29 mouse cellular contexts compared by ENCODE assay signal in genomic region chr12:98444860-98445259, GRCm38 (mm10).
"Had no signal": no experiment of that assay in that cellular context is flagged by ENCODE, and none has a peak within 500 bp of the region (broad histone marks: within the 10 kb centered on the region; RNA-seq: fewer than 3 reads in every experiment).

No protein-coding gene starts in this region.

- H3K36me3 ChIP-seq: heart, embryonic 13.5 days; heart, embryonic 15.5 days; hindbrain, embryonic 15.5 days; kidney, embryonic 15.5 days; limb, embryonic 10.5 days; limb, embryonic 12.5 days; liver, embryonic 12.5 days had no signal

- H3K4me2 ChIP-seq: heart, embryonic 11.5 days; heart, embryonic 13.5 days; heart, embryonic 15.5 days; hindbrain, embryonic 13.5 days; hindbrain, embryonic 15.5 days; kidney, embryonic 15.5 days; limb, embryonic 12.5 days; liver, embryonic 12.5 days had no signal

- ATAC-seq: hindbrain, postnatal 0 days; intestine, embryonic 16.5 days; liver, embryonic 12.5 days had no signal

- H3K9ac ChIP-seq: heart, embryonic 13.5 days; heart, embryonic 15.5 days; hindbrain, embryonic 13.5 days; hindbrain, embryonic 15.5 days; kidney, embryonic 15.5 days; limb, embryonic 12.5 days; liver, embryonic 12.5 days; liver, embryonic 14.5 days had no signal

- H3K9me3 ChIP-seq: heart, embryonic 13.5 days; heart, embryonic 15.5 days; hindbrain, embryonic 13.5 days; hindbrain, embryonic 15.5 days; kidney, embryonic 15.5 days; limb, embryonic 10.5 days; limb, embryonic 12.5 days; liver, embryonic 12.5 days had no signal

- H3K4me1 ChIP-seq: heart, embryonic 13.5 days; heart, embryonic 15.5 days; hindbrain, embryonic 13.5 days; hindbrain, embryonic 15.5 days; kidney, embryonic 15.5 days; limb, embryonic 10.5 days; limb, embryonic 12.5 days; liver, embryonic 12.5 days had no signal

- H3K27ac ChIP-seq: gastrocnemius, adult 2 months; heart, embryonic 13.5 days; heart, embryonic 15.5 days; hindbrain, embryonic 13.5 days; hindbrain, embryonic 15.5 days; hindbrain, postnatal 0 days; kidney, embryonic 15.5 days; kidney, postnatal 0 days; left cerebral cortex, adult 2 months; limb, embryonic 10.5 days; limb, embryonic 12.5 days; liver, embryonic 12.5 days; liver, embryonic 14.5 days had no signal

- H3K4me3 ChIP-seq: gastrocnemius, adult 2 months; heart, embryonic 13.5 days; heart, embryonic 15.5 days; hindbrain, embryonic 13.5 days; hindbrain, embryonic 15.5 days; kidney, embryonic 15.5 days; left cerebral cortex, adult 2 months; limb, embryonic 10.5 days; limb, embryonic 12.5 days; liver, embryonic 12.5 days had no signal

- H3K27me3 ChIP-seq: heart, embryonic 13.5 days; heart, embryonic 15.5 days; hindbrain, embryonic 13.5 days; hindbrain, embryonic 15.5 days; kidney, embryonic 15.5 days; limb, embryonic 12.5 days; liver, embryonic 12.5 days had no signal

- DNase-seq: gastrocnemius, adult 2 months; gastrocnemius, postnatal 14 days; gastrocnemius, postnatal 36 days; heart, adult 18-20 months; heart, postnatal 14 days; heart, postnatal 36 days; kidney, adult 11 months; kidney, adult 2 months; kidney, adult 9 months; kidney, postnatal 14 days; kidney, postnatal 36 days; layer of hippocampus, adult 9-11 months; layer of hippocampus, postnatal 36 days; liver; lung, adult 18-20 months had no signal
